Mouse (Mus musculus): ENCODE results near the gene Fank1. TPM values are rescaled to one million over a fixed set of nuclear protein-coding genes. Genes with fewer than 3 reads are reported as not detected.

The Fank1 gene
- total RNA-seq, 2 experiments from 2014 or later = not detected

DNA sequence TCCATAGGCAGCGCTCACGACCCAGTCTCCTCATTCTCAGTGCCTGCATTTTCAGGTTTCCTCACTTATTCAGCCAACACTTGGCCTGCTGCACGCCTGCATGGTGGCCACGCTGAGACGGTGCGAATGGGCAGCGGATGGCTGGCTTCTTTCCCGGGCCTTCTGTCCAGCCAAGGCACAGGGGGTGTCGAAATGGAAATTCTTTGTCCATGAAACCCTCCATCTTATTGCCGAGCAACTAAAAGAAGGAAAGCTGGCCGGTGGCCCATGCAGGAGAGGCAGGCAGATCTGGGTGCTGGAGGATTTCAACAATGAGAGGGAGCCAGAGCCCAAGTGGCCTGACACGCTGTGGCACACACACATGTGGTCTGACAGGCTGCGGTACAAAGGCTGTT, 10.8 kb upstream of the Fank1 start:
- peak; percentile 73 to 76 for DNase-seq
- intact Hi-C loops (cut with DNase I) = no loop called here

DNA sequence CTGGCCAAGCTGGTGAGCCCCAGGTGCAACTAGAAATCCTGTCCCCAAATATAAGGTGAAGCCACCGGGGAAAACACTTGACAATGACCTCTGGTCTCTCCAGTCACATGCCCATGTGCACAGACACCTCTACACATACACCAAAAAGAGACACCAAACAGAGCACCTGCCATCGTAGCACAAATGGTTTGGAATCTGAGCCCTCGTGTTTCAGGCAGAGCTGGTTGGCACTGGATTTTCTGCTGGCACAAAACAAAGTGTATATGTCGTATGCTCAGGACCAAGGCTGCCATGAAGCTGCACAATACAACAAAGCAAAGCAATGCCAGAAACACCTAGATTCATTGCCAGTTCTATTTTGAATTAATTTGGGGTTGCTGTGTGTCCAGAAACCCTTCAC, 8.6 kb upstream of the Fank1 start:
- intact Hi-C loops (cut with DNase I) = no loop called here
- no peak for DNase-seq

DNA sequence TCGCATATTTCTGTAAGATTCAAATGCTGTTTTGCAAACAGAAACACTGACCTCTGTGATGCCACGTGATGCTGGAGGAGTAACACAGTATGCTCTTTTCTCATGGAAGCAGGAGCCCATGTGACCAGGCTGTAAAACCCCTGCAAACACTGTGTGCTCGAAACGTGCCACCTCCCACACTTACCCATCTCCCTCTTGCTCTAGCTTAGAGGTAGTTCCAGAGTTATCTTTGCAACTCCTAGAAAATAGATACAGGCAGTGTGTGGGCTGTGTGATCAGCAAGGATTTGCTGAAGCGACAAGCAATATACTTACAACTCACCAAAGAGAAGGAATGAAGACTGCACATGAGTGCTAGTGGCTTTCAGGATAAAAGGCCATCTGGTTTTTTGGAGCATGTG, 8.1 kb upstream of the Fank1 start:
- intact Hi-C loops (cut with DNase I) = no loop called here
- DNase-seq = no peak

- no peak for DNase-seq
- intact Hi-C loops (cut with DNase I) = no loop called here
Observed at GRCm38 (mm10) chr7:133775179-133775578, 1.5 kb upstream of the Fank1 start.

GRCm38 (mm10) chr7:133775796-133776625, 650 bp upstream of the Fank1 start:
- peak in 1 of 2 experiments; percentile 44 for DNase-seq
- intact Hi-C loops (cut with DNase I) = loop anchor here (2.0 kb wide), 1 partner anchor 67 kb away; the partner anchor contains the start of gene Bccip

DNA sequence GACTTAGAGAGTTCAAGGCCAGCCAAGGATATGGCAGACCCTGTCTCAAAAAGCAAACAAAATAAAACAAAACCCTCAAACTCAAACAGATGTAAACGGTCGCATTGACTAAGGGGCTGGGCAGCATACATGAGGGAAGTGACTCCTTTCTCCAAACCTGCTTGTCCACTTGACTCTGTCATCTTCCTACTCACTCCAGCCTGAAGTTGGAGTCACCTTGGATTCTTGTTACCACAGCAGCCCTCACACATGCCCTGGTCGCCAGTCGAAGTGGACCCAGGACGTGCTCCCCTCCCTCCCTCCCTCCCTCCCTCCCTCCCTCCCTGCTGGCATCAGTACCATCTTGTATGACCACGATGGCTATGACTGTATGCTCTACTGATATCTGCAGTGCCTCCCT, 4.9 kb downstream of the Fank1 start:
- intact Hi-C loops (cut with DNase I) = no loop called here
- no peak for DNase-seq

GRCm38 (mm10) chr7:133781991-133782390, 5.3 kb downstream of the Fank1 start:
- DNase-seq = no peak
- intact Hi-C loops (cut with DNase I) = no loop called here

DNA sequence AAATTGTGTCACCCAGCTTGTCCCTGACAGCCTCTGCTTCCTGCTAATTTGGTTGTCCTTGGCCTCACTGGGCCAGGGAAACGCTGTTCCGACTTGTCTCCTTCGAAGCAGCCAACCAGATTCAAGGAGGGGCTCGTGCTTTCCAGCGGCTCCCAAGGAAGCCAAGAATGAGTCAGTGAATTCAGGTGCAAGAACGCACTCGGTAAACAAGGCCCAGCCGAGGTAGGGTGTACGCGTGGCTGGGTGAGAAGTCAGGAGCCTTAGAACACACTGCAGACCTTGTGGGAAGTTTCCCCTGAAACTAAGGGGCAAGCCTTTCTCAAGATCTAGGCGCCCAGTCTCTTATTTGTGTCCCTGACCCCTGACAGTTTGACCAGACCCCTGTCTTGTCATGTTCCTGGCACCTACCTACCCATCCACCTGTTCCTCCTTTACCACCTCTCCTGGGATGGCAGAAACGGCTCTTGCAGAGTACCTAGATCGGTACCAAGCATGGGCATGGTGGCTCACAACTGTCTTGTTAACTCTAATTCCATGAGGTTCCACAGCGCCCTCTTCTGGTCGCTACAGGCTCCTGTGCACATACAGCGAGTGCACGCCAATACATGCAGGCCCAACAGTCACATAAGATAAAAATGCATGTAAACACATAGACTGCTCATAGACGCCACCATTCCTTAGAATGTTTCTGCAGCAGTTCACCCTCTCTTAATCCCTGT, 6.2 kb downstream of the Fank1 start, which contains the start of gene Dhx32:
Gene Dhx32, minus strand, starts transcription at position 10 of the 719 bp plus-strand sequence.
- intact Hi-C loops (cut with DNase I) = loop anchor here (1.0 kb wide), 2 partner anchors 75 to 114 kb away; no protein-coding TSS in a partner anchor

DNA sequence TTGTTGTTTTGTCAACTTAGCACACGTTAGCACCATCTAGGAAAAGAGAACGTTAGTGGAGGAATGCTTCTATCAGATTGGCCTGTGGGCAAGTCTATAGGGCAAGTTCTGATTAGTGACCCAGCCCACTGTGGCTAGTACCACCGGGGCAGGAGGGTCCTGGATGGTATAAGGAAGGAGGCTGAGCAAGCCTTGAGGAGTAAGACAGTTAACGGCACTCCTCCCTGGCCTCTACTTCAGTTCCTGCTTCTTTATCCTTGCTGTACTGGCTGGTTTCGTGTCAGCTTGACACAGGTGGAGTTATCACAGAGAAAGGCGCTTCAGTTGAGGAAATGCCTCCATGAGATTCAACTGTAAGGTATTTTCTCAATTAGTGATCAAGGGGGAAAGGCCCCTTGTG, 10.9 kb downstream of the Fank1 start:
- intact Hi-C loops (cut with DNase I) = no loop called here
- no peak for DNase-seq

More for the DNA sequence above, 6.2 kb downstream of the Fank1 start, which contains the start of gene Dhx32:
- peak; percentile 74 to 82 for DNase-seq

GRCm38 (mm10) chr7:133788147-133788546, 11.5 kb downstream of the Fank1 start:
- no peak for DNase-seq
- intact Hi-C loops (cut with DNase I) = no loop called here

GRCm38 (mm10) chr7:133790171-133790570, 13.5 kb downstream of the Fank1 start:
- intact Hi-C loops (cut with DNase I) = no loop called here
- no peak for DNase-seq

GRCm38 (mm10) chr7:133790608-133791229, 14.1 kb downstream of the Fank1 start:
- intact Hi-C loops (cut with DNase I) = no loop called here
- no peak for DNase-seq

GRCm38 (mm10) chr7:133792771-133793170, 16.1 kb downstream of the Fank1 start:
- DNase-seq = no peak
- intact Hi-C loops (cut with DNase I) = no loop called here

DNA sequence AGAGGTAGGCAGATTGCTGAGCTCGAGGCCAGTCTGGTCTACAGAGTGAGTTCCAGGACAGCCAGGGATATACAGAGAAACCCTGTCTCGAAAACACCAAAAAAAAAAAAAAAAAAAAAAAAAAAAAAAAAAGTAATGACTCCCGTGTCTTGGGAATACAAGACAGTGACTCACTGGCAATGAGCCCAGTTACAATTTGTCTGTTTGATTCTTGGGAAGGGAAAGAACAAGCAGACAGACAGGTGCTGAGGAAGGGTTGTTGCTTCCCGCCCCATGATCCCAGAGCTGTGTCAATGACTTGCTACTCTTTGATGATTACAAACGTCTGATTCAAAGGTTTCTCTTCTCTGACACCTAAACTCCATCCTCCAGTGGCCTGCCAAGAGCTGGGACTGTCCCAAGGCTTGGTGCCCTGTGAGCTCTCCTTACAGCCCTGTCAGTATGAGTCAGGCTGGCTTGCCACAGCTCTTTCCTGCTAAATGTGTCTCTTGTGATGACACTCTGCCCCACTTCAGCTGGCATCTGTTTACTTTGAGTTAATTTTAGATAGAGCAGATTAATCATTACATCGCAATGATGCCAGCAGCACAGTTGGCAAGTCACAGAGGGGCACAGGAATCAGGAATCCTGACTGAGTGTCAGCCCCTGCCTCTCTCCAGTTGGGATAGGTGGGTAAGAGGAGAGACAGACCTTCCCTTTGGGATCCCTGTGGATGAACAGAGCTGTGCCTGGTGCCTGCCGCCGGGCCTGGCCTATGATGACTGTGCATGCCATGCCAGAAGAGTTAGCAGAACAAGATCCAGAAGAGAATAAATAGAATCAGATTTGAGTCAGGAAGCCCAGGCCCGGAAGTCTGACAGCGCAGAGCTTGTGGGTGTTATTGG, 16.8 kb downstream of the Fank1 start:
- DNase-seq = peak; percentile 18 to 38
- intact Hi-C loops (cut with DNase I) = no loop called here

- no peak for DNase-seq
- intact Hi-C loops (cut with DNase I) = no loop called here
Observed at GRCm38 (mm10) chr7:133794720-133795119, 18.1 kb downstream of the Fank1 start.

DNA sequence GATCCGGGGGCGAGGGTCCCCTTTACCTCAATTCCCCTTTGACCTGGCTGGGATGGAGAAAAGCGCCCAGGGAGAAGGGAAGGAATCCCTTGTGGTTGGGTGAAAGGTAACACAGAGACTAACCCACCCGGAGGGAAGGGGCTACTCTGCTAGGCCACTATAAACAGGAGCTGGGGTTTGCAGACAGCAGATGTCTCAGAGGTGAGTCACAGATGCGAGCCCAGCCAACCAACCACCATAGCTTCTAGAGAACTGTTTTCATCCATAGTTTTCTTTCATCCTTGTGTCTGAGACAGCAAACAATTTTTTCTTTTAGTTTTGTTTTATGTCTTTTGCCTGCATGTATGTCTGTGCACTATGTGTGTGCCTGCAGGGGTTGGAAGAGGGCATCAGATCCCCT, 23.3 kb downstream of the Fank1 start:
- DNase-seq = no peak
- intact Hi-C loops (cut with DNase I) = no loop called here

- intact Hi-C loops (cut with DNase I) = no loop called here
- no peak for DNase-seq
Observed at GRCm38 (mm10) chr7:133801823-133802222, 25.2 kb downstream of the Fank1 start.

DNA sequence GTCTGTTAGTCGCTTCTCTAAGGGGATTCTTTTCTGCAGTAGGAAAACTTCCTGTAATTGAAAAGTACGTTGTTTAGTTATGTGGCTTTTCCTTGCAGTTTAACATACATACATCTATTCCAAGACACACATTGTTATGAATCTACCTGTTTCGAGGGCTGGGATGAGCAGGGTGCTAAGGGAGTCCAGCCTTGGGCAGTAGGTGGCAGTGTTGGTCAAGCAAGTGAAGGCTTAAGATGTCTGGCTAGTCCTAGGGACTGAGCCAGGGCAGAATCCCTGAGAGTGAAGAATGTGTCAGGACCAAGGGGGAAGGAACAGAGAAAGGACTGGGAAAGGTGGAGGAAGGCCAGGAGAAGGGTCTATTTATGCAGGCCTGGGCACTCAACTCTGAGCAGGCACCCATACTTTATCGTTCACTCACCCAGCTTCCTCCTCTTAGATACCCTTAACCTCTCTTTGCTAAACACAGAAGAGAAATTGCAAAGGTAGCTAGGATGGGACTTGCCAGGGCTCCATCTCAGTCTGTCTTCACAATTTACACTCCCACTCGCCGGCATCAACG, 29.0 kb downstream of the Fank1 start:
- peak; percentile 38 to 60 for DNase-seq
- intact Hi-C loops (cut with DNase I) = loop anchor here (2.0 kb wide), 1 partner anchor 543 kb away; no protein-coding TSS in a partner anchor

DNA sequence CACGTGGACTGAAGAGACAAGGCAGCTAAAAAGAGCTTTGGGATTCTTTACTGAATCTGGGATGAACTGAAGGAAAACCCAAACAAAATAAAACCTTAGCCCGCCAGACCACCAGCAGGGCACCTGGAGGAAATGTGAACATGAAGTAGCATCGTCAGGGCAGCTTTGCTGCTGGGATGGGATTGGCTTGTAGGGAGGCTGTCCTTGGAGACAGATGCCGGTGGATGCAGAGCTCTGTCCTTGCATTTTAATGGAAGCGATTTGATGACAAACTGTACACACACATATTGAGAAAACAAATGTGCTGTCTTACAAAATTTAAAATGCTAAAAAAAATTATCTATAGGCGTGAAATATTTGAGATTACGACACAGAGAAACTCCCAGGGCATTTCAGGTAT, 36.3 kb downstream of the Fank1 start:
- DNase-seq = no peak
- intact Hi-C loops (cut with DNase I) = no loop called here

DNA sequence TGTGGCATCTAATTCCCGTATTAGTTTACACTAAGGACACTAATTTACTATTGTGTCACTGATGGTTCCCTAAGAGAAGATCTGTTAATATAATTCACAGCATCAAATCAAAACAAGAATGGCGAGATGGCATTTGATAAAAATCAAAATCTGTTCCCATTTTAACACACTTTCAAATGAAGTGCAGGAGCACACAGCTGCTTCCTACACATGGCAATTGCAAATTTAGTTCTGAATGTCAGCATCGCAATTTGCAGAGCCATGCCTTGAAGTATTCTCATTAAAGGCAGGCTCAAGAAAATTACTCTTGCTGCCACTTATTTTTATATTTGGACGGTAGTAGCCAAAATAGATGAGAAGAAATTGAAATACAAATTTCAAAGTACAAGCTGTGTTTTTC, 36.7 kb downstream of the Fank1 start:
- intact Hi-C loops (cut with DNase I) = no loop called here

More for the DNA sequence above, 36.7 kb downstream of the Fank1 start:
- no peak for DNase-seq
